8 mouse cellular contexts compared by ENCODE assay signal in the genomic region with DNA sequence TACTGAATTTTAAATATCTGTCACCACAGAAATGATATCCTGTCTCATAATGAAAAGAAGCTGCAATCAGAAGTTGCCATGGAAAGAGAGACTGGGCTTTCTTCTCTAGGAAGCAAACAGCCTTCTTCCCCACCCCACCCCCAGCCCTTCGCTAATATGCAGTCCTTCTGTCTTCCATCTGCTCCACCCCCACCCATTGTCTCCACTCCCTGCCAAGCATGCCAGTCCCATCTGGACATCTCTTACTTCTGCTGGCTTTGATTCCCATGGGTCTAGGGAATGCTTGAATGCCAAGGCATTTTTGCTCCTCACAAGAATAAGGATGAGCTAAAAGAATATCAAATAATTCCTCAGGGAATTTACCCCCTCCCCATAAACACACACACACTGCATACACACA.
A peak's percentile ranks its signal among the peaks of the same experiment; 100 is the strongest.
DNase-seq lines count a peak whose midpoint lies in the region; ATAC-seq lines count a peak whose summit lies in the region.

No protein-coding gene starts in this region.

- no peaks in the 10 kb centered on the region for H3K36me3 ChIP-seq in forebrain, embryonic 15.5 days

- no peak overlapping the region for H3K9ac ChIP-seq in forebrain, embryonic 15.5 days (replicated peaks)

- H3K4me3 ChIP-seq in forebrain, embryonic 15.5 days: peak overlapping the region; percentile 6

- WGBS in forebrain, embryonic 15.5 days: 0% methylated on average over 1 of the region's 1 CpGs

- H3K27me3 ChIP-seq in forebrain, embryonic 15.5 days: no peaks in the 10 kb centered on the region

- peak overlapping the region; percentile 23 for H3K4me2 ChIP-seq in forebrain, embryonic 15.5 days (replicated peaks)

- peak; percentile 84 for ATAC-seq in forebrain, embryonic 15.5 days (replicated peaks)
- no peak for ATAC-seq in erythroid progenitor cell, adult 5-6 weeks (replicated peaks; ENCODE audit: low FRiP score, poor library complexity, severe bottlenecking)

- H3K27ac ChIP-seq in forebrain, embryonic 15.5 days (replicated peaks): peak overlapping the region; percentile 84

- H3K9me3 ChIP-seq in forebrain, embryonic 15.5 days: no peaks in the 10 kb centered on the region

- peaks cover 33% of the 10 kb centered on the region for H3K4me1 ChIP-seq in forebrain, embryonic 15.5 days

- DNase-seq in cerebellum, adult 9-10 months: peak; percentile 98
- DNase-seq in layer of hippocampus, postnatal 36 days: peak; percentile 64 to 67
- peak; percentile 42 for DNase-seq in retina, postnatal 7 days (ENCODE audit: low read depth, low spot score)
- DNase-seq in adrenal gland, adult 2 months: no peak
- DNase-seq in kidney, adult 18-20 months: no peak
- no peak for DNase-seq in spleen, postnatal 14 days (ENCODE audit: low spot score in 2 of 2)

Comparison
In these comparisons a context has a peak if more than half of its experiments do, and no peak if none do; other contexts are left out.
1. DNase-seq: peak in cerebellum, adult 9-10 months (single experiment), layer of hippocampus, postnatal 36 days (2 of 2) and retina, postnatal 7 days (single experiment); none in adrenal gland, adult 2 months (single experiment), kidney, adult 18-20 months (single experiment) and spleen, postnatal 14 days (0 of 2).